Mouse (Mus musculus): ENCODE results near the gene Rptor. TPM values are rescaled to one million over a fixed set of nuclear protein-coding genes. Genes with fewer than 3 reads are reported as not detected.

Gene Rptor
- polyA plus RNA-seq, 1 experiment: 35.2 TPM

DNA sequence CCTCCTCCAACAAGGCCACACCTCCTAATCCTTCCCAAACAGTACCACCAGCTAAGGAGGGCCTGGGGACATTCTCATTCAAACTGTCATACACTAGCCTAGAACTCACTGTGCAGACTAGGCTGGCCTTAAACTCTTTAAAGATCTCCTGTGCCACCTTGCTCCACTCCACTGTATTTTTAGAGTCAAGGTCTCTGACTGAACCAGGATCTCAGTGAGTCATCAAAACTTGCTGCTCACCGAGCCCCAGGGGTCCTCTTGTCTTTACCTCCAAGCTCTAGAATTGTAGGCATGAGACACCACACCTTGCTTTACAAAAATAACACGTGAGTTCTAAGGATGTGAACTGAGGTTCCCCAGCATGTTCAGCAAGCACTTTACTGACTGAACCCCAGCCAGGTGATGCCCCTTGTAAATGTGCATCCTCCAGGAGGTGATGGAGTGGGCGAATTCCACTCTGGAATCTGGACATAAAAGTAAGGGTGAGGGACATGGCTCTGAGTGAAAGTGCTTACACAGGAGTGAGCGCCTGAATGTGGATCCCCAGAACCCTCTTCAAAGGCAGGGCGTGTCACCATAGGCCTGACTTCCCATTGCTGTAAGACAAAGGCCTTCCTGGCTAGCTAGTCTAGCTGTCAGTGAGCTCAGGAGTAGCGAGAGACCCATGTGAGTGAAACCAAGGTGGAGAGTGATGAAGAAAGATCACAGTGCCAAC, 89.6 kb downstream of the Rptor start:
- Histone ChIP-seq H3K27ac (ENCODE audit: insufficient read depth, low read length) (no peak overlapping the region), H3K4me3 (ENCODE audit: insufficient read depth, low read length) (no peak overlapping the region), H3K4me1 (ENCODE audit: control insufficient read depth, insufficient read depth, low read length) (peaks cover 2% of the 10 kb centered on the region)
- TF ChIP-seq CTCF (IDR thresholded peaks at IDR 0.05; ENCODE audit: extremely low read depth, insufficient read depth, low read length) (no peak), POLR2A (IDR thresholded peaks at IDR 0.05; ENCODE audit: extremely low read depth, insufficient read depth, low read length) (no peak)

DNA sequence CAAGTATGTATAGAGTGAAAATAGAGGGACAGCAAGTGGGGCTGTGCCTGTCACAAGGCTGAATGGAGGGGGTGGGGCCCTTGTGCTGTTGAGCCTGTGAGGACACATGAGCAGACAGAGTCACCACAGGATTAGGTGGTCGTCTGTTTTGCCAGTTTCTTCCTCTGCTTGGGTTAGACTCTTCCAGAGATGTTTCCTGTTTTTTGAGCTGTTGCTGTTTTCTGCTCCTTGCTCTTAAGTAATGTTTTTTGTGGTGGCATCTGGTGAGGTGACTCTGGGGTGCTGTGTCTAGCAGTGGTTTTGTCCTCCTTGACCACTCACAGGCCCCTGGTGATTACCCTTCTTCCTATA, 90.2 kb downstream of the Rptor start:
- Histone ChIP-seq H3K4me1 (ENCODE audit: control insufficient read depth, insufficient read depth, low read length) (peaks cover 2% of the 10 kb centered on the region), H3K27ac (ENCODE audit: insufficient read depth, low read length) (no peak overlapping the region), H3K4me3 (ENCODE audit: insufficient read depth, low read length) (no peak overlapping the region)
- TF ChIP-seq POLR2A (IDR thresholded peaks at IDR 0.05; ENCODE audit: extremely low read depth, insufficient read depth, low read length) (no peak), CTCF (IDR thresholded peaks at IDR 0.05; ENCODE audit: extremely low read depth, insufficient read depth, low read length) (no peak)

DNA sequence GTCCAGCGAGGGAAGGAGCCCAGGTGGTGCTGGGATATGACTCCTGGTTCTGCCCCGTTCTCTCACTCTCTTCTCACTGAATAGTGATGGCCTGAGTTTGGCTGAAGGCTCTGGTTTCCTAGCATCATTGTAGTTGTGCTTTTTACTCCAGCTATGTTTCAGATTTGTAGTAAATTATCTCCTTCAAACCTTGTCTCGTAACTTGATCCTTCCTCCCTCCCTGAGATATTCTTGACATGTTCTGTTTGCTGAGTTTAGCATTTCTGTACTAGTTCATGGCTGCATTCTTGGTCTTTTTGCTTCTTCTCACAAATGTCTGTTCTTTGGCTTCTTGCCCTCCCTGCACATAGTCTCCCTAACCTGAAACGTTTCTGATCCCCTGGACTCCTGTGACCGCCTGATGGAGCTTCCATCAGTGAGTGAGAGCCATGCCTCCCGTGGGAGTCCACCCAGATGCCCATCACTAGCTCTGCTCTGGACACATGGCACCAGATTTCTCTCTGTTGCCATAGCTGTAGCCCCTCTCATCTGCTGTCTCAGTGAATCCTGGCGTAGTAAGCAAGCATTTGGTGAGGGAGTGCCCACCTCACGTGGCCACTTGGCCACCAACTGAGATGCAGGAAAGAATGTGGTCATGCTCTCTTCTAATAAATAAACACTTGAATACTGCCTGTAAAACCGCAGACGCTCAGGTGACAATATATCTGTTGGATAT, 91.6 kb downstream of the Rptor start:
- no peak for TF ChIP-seq CTCF (IDR thresholded peaks at IDR 0.05; ENCODE audit: extremely low read depth, insufficient read depth, low read length)
- no peak for TF ChIP-seq POLR2A (IDR thresholded peaks at IDR 0.05; ENCODE audit: extremely low read depth, insufficient read depth, low read length)

DNA sequence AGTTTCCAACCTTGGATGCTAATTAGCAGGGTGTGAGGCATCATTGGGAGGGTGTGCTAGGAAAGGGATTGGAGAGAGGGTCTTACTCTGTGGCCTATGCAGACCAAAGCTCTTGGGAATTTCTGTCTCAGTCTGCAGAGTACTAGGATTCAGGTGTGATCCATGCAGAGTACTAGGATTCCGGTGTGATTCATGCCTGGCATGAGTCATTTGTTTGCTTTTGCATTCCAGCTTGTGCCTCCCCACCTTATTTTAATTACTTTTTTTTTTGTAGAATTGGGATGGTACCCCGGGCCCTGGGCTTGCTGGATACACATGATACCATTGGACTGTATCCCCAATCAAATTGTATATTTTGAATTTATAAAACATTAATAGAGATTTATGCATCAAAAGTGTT, 93.7 kb downstream of the Rptor start:
- H3K4me3 ChIP-seq (ENCODE audit: insufficient read depth, low read length): no peak overlapping the region
- TF ChIP-seq POLR2A (IDR thresholded peaks at IDR 0.05; ENCODE audit: extremely low read depth, insufficient read depth, low read length): no peak
- TF ChIP-seq CTCF (IDR thresholded peaks at IDR 0.05; ENCODE audit: extremely low read depth, insufficient read depth, low read length): no peak
- H3K4me1 ChIP-seq (ENCODE audit: control insufficient read depth, insufficient read depth, low read length): peaks cover 5% of the 10 kb centered on the region
- H3K27ac ChIP-seq (ENCODE audit: insufficient read depth, low read length): no peak overlapping the region

More for the DNA sequence above, 91.6 kb downstream of the Rptor start:
- H3K27ac ChIP-seq (ENCODE audit: insufficient read depth, low read length): no peak overlapping the region
- H3K4me1 ChIP-seq (ENCODE audit: control insufficient read depth, insufficient read depth, low read length): peaks cover 5% of the 10 kb centered on the region
- H3K4me3 ChIP-seq (ENCODE audit: insufficient read depth, low read length): no peak overlapping the region

DNA sequence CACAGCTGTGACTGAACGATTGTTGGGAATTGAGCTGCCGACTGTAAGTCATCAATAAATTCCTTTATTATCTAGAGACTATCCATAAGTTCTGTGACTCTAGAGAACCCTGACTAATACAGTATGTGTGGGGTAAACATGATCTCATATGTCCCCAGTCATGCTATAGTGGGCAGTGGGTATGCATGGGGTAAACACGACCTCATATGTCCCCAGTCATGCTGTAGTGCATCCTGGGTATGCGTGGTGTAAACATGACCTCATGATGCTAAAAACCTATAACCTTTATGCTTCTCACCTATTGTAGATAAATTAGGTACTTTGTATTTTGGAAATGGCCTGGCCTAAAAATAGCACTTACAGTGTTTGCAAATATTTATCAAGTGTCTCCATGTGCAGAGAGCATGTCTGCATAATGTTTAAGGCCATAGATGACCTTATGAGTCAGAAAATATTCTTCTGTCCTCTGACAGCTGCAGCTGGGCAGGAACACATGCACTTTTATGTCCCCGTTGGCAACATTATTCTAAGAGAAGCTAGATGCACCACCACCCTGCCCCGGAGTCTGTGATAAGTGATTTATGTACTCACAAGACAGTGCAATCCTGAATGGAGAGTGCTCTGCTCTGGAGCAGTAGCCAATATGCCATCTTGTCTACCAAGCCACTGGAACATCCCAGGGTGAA, 102.8 kb downstream of the Rptor start:
- H3K4me3 ChIP-seq (ENCODE audit: insufficient read depth, low read length): no peak overlapping the region
- TF ChIP-seq POLR2A (IDR thresholded peaks at IDR 0.05; ENCODE audit: extremely low read depth, insufficient read depth, low read length) (no peak), CTCF (IDR thresholded peaks at IDR 0.05; ENCODE audit: extremely low read depth, insufficient read depth, low read length) (no peak)
- H3K27ac ChIP-seq (ENCODE audit: insufficient read depth, low read length): no peak overlapping the region
- peaks cover 6% of the 10 kb centered on the region for H3K4me1 ChIP-seq (ENCODE audit: control insufficient read depth, insufficient read depth, low read length)

DNA sequence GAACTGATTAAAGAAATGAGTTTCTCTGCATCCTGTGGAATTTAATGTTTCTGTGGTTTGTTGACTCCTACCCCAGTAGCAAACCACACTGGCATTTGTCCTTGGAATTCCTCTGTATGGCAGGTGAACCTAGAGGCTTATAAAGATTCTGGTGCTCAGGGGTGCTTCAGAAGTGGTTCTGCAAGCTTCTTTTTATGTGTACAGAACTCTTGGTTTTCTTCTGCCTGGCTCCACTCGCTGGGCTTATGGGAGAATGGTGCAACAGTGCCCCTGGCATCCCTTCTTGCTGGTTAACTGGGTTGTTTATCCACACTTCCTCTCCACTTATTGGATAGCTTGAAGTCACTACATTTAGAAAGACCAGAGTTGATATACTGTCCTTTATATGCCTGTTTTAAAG, 104.6 kb downstream of the Rptor start:
- H3K4me3 ChIP-seq (ENCODE audit: insufficient read depth, low read length): no peak overlapping the region
- TF ChIP-seq CTCF (IDR thresholded peaks at IDR 0.05; ENCODE audit: extremely low read depth, insufficient read depth, low read length): no peak
- no peak for TF ChIP-seq POLR2A (IDR thresholded peaks at IDR 0.05; ENCODE audit: extremely low read depth, insufficient read depth, low read length)
- no peak overlapping the region for H3K27ac ChIP-seq (ENCODE audit: insufficient read depth, low read length)
- peaks cover 6% of the 10 kb centered on the region for H3K4me1 ChIP-seq (ENCODE audit: control insufficient read depth, insufficient read depth, low read length)

DNA sequence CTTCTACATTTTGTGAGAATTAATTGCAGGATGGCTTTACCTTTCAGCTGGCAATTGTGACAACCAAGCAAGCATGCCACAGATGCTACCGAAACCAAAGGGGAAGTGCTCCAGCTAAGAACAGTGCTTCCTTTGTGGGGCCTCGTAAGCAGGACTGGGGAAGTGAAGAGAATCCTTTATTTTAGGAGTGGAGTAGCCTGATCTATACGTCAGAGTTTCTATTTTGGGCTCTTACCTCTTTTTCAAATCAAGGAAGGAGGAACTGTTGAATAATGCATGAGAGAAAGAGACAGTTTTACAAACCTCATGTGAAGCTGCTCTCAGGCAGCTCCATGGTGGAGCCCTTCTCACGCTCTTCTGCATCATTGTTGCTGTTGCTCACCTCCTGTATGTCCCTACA, 106.5 kb downstream of the Rptor start:
- Histone ChIP-seq H3K27ac (ENCODE audit: insufficient read depth, low read length) (no peak overlapping the region), H3K4me3 (ENCODE audit: insufficient read depth, low read length) (no peak overlapping the region), H3K4me1 (ENCODE audit: control insufficient read depth, insufficient read depth, low read length) (peaks cover 6% of the 10 kb centered on the region)
- no peak for TF ChIP-seq POLR2A (IDR thresholded peaks at IDR 0.05; ENCODE audit: extremely low read depth, insufficient read depth, low read length)
- TF ChIP-seq CTCF (IDR thresholded peaks at IDR 0.05; ENCODE audit: extremely low read depth, insufficient read depth, low read length): no peak

DNA sequence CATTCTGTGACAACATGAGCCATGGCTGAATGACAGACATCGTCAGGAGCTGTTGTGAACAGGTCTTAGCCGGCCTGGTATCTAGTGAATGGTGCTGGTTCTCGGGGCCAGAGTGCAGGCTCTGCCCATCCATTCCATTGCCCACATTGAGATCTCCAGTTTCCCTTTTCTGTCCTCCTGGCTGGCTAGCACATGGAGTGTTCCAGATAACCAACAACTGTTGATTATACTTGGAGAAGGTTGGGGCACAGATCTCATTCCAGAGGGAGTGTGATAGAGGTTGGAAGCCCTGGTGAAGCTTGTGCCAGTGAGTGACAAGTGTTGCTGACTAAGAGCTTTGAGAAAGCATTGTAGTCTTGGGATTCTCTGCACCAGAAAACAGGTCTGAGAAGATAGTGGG, 107.6 kb downstream of the Rptor start:
- TF ChIP-seq POLR2A (IDR thresholded peaks at IDR 0.05; ENCODE audit: extremely low read depth, insufficient read depth, low read length) (no peak), CTCF (IDR thresholded peaks at IDR 0.05; ENCODE audit: extremely low read depth, insufficient read depth, low read length) (no peak)
- H3K4me3 ChIP-seq (ENCODE audit: insufficient read depth, low read length): no peak overlapping the region
- H3K4me1 ChIP-seq (ENCODE audit: control insufficient read depth, insufficient read depth, low read length): peaks cover 6% of the 10 kb centered on the region
- H3K27ac ChIP-seq (ENCODE audit: insufficient read depth, low read length): no peak overlapping the region

DNA sequence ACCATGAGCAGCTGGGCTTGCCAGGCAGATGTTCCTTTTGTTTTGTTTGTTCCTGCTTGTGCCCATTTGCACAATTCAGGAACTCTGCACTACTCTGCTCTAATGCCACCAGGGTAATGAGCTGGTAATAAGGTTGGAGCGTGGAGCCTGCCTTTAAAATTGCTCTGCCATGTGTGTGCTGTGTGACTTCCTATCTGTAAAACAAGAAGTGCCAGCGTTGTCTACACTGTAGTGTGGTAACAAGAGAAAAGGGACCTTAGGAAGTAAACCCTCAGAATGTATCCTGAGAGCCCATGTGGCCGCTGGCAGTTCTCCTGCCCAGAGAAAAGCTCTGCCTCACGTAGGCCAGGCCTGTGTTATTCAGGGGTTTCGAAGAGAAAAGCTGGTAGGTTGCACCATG, 108.1 kb downstream of the Rptor start:
- no peak overlapping the region for H3K4me3 ChIP-seq (ENCODE audit: insufficient read depth, low read length)
- H3K4me1 ChIP-seq (ENCODE audit: control insufficient read depth, insufficient read depth, low read length): peaks cover 6% of the 10 kb centered on the region
- TF ChIP-seq POLR2A (IDR thresholded peaks at IDR 0.05; ENCODE audit: extremely low read depth, insufficient read depth, low read length): no peak
- no peak for TF ChIP-seq CTCF (IDR thresholded peaks at IDR 0.05; ENCODE audit: extremely low read depth, insufficient read depth, low read length)
- H3K27ac ChIP-seq (ENCODE audit: insufficient read depth, low read length): no peak overlapping the region
